Mouse (Mus musculus) olfactory bulb, adult 2 months (tissue): ENCODE data around the gene D130043K22Rik.

Experiments
- CTCF ChIP-seq: fragments of 200-500 bp; IDR thresholded peaks from 2 replicates; pipeline ENCODE4 v1.5.1; 2012; ENCODE audit warnings: low read depth, mild to moderate bottlenecking, low read length, moderate library complexity; ENCODE audit not compliant: insufficient read depth
- POLR2A ChIP-seq: fragments of 200-500 bp; IDR thresholded peaks from 2 replicates; pipeline ENCODE4 v1.6.1; 2012; ENCODE audit warnings: mild to moderate bottlenecking, low read depth, low read length, moderate library complexity; ENCODE audit not compliant: insufficient read depth

DNA sequence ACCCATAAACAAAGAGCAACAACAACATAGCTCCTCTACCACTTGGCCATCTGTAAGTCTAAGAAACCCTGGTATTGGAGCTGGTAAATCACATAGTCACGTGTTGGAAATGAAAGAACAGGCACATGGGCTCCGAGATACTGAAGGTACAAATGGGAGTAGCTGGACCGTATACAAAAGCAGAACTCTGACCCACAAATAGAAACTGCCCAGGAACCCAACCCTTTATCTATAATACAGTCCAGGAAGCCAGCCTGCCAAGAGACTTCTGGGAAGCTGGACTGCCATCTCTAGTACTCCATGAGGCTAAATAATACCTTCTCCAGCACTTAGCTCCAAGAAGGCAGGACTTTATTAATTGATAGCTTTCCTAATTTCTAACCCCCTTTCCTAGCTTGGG lies 7.6 kb downstream of the D130043K22Rik start:
- TF ChIP-seq CTCF (no peak), POLR2A (no peak)
